Mouse (Mus musculus) midbrain, embryonic 11.5 days (tissue): ENCODE measurements at regions not wholly inside any gene's neighbourhood (a gene's known extent, or its start where the extent isn't known, plus 50 kb on each side); places are given as distances from the start of the nearest gene placed in this dataset.

Source experiments
- ATAC-seq: fragments of 200-750 bp; cut with Nextera tagmentation; 2 replicates; pipeline ENCODE4 v1.8.0; 2017; ENCODE audit warnings: moderate TSS enrichment, moderate library complexity; ENCODE audit not compliant: low FRiP score
- DNase-seq: peaks from one replicate; pipeline ENCODE4 v3.0.0; 2015; ENCODE audit warnings: low spot score; ENCODE audit errors: missing footprints
- H3K27ac ChIP-seq: fragments of 300-500 bp; sonication (generic); 2 replicates; pipeline ENCODE4 v1.5.1; 2014; ENCODE audit warnings: low read depth, low read length
- H3K27me3 ChIP-seq: fragments of 300-500 bp; sonication (generic); 2 replicates; pipeline ENCODE4 v1.6.1; 2014; ENCODE audit warnings: mild to moderate bottlenecking, low read length, moderate library complexity, mixed read lengths; ENCODE audit not compliant: control insufficient read depth, insufficient read depth
- H3K36me3 ChIP-seq: fragments of 300-500 bp; sonication (generic); 2 replicates; pipeline ENCODE4 v1.6.1; 2014; ENCODE audit warnings: mild to moderate bottlenecking, low read length, moderate library complexity, mixed read lengths; ENCODE audit not compliant: control insufficient read depth, insufficient read depth
- H3K4me1 ChIP-seq: fragments of 300-500 bp; sonication (generic); 2 replicates; pipeline ENCODE4 v1.6.1; 2014; ENCODE audit warnings: low read length; ENCODE audit not compliant: control insufficient read depth, insufficient read depth
- H3K4me2 ChIP-seq: fragments of 300-500 bp; sonication (generic); 2 replicates; pipeline ENCODE4 v1.6.1; 2014; ENCODE audit warnings: mild to moderate bottlenecking, moderate library complexity
- H3K4me3 ChIP-seq: fragments of 300-500 bp; sonication (generic); 2 replicates; pipeline ENCODE4 v1.5.1; 2014; ENCODE audit warnings: low read depth, low read length
- H3K9ac ChIP-seq: fragments of 300-500 bp; sonication (generic); 2 replicates; pipeline ENCODE4 v1.6.1; 2014; ENCODE audit warnings: low read length
- H3K9me3 ChIP-seq: fragments of 300-500 bp; sonication (generic); 2 replicates; pipeline ENCODE4 v1.6.1; 2016; ENCODE audit warnings: low read length; ENCODE audit not compliant: control insufficient read depth
- WGBS: fragments of 180-500 bp; shearing (Covaris S2); extraction: QIAGEN DNeasy Blood & Tissue Kit; methylation state at CpG from one replicate; pipeline ENCODE4 v1.1.7; 2014; 5-methylcytosine and 5-hydroxymethylcytosine counted together

GRCm38 (mm10) chr9:41229225-41229582 lies 67.7 kb upstream of the Ubash3b start:
- Histone ChIP-seq H3K36me3 (no peaks in the 10 kb centered on the region), H3K9ac (peak overlapping the region; percentile 74), H3K4me1 (peaks cover 15% of the 10 kb centered on the region), H3K9me3 (no peaks in the 10 kb centered on the region), H3K4me3 (peak overlapping the region; percentile 30; the same call in 1 of the 2 replicates), H3K27ac (peak overlapping the region; percentile 89), H3K4me2 (peak overlapping the region; percentile 51), H3K27me3 (no peaks in the 10 kb centered on the region)
- ATAC-seq, result no peak; the same call in 1 of the 2 replicates
- 8% methylated on average over 5 of the region's 5 CpGs for WGBS
- DNase-seq, result no peak

GRCm38 (mm10) chr9:41228425-41229224 lies 67.1 kb upstream of the Ubash3b start:
- Histone ChIP-seq H3K27me3 (no peaks in the 10 kb centered on the region), H3K4me2 (peak overlapping the region; percentile 51), H3K9me3 (no peaks in the 10 kb centered on the region), H3K27ac (peak overlapping the region; percentile 89), H3K4me1 (peaks cover 15% of the 10 kb centered on the region), H3K4me3 (peak overlapping the region; percentile 30; the same call in 1 of the 2 replicates), H3K9ac (peak overlapping the region; percentile 74), H3K36me3 (no peaks in the 10 kb centered on the region)
- ATAC-seq (peak; percentile 94), DNase-seq (peak; percentile 99)
- WGBS, result 5% methylated on average over 29 of the region's 29 CpGs

- Histone ChIP-seq H3K9ac (no peak overlapping the region), H3K4me1 (no peaks in the 10 kb centered on the region), H3K4me2 (no peak overlapping the region), H3K36me3 (no peaks in the 10 kb centered on the region), H3K4me3 (no peak overlapping the region), H3K27ac (no peak overlapping the region), H3K9me3 (no peaks in the 10 kb centered on the region), H3K27me3 (no peaks in the 10 kb centered on the region)
- DNase-seq (no peak), ATAC-seq (no peak)
- 65% methylated on average over 11 of the region's 11 CpGs for WGBS
These were observed 61.9 kb upstream of the Ubash3b start for GRCm38 (mm10) chr9:41223406-41223805.

- H3K4me1 ChIP-seq, result no peaks in the 10 kb centered on the region
- no peak overlapping the region for H3K4me2 ChIP-seq
- H3K9me3 ChIP-seq, result no peaks in the 10 kb centered on the region
- no peaks in the 10 kb centered on the region for H3K27me3 ChIP-seq
- ATAC-seq (no peak), DNase-seq (no peak)
- no peak overlapping the region for H3K27ac ChIP-seq
- no peak overlapping the region for H3K4me3 ChIP-seq
- WGBS, result 93% methylated on average over 16 of the region's 16 CpGs
- H3K9ac ChIP-seq, result no peak overlapping the region
- no peaks in the 10 kb centered on the region for H3K36me3 ChIP-seq
These were observed 61.0 kb upstream of the Ubash3b start for GRCm38 (mm10) chr9:41222346-41223015.

DNA sequence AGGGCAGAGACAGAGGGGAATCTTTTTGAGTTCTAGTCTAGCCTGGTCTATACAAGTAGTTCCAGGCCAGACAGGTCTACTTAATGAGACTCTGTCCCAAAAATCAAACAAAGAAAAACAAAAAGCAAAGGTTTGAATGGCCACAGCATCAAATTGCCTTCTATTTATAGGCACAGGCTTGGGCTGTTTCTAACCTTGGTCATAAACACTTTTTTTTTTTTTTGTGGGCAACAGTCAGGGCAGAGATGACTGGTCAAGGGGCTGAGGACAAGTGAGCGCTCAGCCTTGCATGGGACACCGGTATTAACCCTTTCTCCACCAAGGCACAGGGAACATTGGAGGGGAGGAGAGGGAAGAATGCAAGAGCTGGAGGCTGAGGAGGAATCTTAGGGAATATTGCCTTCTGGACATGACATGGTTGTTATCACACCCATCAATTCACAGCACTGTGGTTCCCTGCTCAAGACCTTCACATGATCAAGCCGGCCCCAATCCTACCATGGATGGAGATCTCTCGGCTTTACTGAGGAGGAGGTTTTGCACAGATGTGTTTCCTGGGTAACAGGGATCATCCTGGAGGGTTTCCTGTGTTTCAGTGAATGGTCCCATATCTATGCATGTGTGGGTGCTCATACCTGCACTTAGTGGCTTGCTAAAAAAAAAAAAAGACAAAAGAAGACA lies 59.8 kb upstream of the Ubash3b start:
- ATAC-seq (no peak), DNase-seq (no peak)
- Histone ChIP-seq H3K36me3 (no peaks in the 10 kb centered on the region), H3K4me2 (no peak overlapping the region), H3K4me3 (no peak overlapping the region), H3K9ac (no peak overlapping the region), H3K4me1 (no peaks in the 10 kb centered on the region), H3K27me3 (no peaks in the 10 kb centered on the region), H3K27ac (no peak overlapping the region), H3K9me3 (no peaks in the 10 kb centered on the region)
- 88% methylated on average over 4 of the region's 4 CpGs for WGBS

DNA sequence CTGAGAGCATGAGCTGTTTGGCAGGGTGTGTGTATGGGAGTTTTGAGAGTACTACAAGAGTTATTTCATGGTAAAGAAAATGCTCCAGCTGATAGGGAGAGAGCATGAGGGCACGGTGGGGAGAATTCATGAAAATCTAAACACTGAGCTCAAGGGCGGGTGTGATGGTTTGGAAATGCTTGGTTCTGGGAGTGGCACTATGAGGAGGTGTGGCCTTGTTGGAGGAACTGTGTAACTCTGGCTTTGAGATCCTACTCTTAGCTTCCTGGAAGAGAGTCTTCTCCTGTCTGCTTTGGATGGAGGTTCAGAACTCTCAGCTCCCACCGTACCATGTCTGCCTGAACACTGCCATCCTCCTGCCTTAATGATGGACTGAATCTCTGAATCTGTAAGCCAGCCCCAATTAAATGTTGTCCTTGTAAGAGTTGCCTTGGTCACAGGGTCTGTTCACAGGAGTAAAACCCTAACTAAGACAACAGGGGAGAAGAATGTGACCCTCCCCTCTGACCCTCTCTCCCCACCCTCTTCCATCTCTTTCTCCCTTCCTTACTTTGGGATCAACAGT lies 58.7 kb upstream of the Ubash3b start:
- Histone ChIP-seq H3K4me3 (no peak overlapping the region), H3K9ac (no peak overlapping the region), H3K27ac (no peak overlapping the region), H3K9me3 (no peaks in the 10 kb centered on the region), H3K36me3 (no peaks in the 10 kb centered on the region), H3K27me3 (no peaks in the 10 kb centered on the region), H3K4me1 (no peaks in the 10 kb centered on the region), H3K4me2 (no peak overlapping the region)
- DNase-seq (no peak), ATAC-seq (no peak)
- 95% methylated on average over 3 of the region's 3 CpGs for WGBS

DNA sequence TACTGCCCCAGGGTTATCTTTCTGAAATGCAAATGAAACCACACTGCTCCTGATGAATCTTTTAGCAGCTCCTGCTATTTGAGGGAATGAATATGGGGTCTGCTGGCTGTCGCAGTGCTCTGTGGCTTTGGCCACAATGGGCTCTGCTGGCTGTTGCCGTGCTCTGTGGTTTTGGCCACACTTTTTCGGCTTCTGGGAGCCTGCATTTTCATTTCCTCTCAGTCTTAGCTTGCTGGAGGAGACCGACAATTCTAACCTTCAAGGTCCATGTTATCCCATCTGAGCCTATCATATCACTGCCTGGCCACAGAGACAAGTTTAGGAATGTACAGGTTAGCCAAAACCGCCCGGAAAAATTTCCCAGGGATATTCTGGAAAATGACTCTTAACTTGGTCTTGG lies 57.2 kb upstream of the Ubash3b start:
- Histone ChIP-seq H3K27ac (no peak overlapping the region), H3K36me3 (no peaks in the 10 kb centered on the region), H3K9me3 (no peaks in the 10 kb centered on the region), H3K9ac (no peak overlapping the region), H3K4me2 (no peak overlapping the region), H3K4me1 (no peaks in the 10 kb centered on the region), H3K27me3 (no peaks in the 10 kb centered on the region), H3K4me3 (no peak overlapping the region)
- 91% methylated on average over 6 of the region's 6 CpGs for WGBS
- DNase-seq (no peak), ATAC-seq (no peak)

- no peaks in the 10 kb centered on the region for H3K27me3 ChIP-seq
- DNase-seq, result no peak
- no peak overlapping the region for H3K4me3 ChIP-seq
- no peaks in the 10 kb centered on the region for H3K36me3 ChIP-seq
- H3K4me1 ChIP-seq, result peaks cover 15% of the 10 kb centered on the region
- H3K27ac ChIP-seq, result no peak overlapping the region
- H3K9ac ChIP-seq, result no peak overlapping the region
- WGBS, result 54% methylated on average over 3 of the region's 3 CpGs
- no peak overlapping the region for H3K4me2 ChIP-seq
- no peaks in the 10 kb centered on the region for H3K9me3 ChIP-seq
- ATAC-seq, result no peak
These were observed 54.8 kb upstream of the Ubash3b start for GRCm38 (mm10) chr9:41216248-41216647.

DNA sequence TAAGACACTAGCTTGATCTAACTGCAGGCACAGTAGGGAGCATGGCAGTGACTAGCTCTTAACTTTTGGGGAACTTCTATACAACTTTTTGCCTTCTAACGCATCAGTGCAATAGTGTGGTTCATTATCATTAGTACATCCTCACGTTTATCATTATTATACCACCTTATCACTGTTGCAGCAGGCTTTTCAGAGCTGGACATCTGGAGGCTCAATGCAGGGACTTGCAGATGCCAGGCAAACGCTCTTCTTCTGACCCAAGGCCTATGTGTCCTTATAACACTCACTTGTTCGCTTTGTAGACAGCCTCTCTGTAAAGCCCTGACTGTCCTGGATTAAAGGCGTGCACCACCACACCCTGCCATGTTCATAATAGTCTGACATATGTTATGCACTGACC lies 53.5 kb upstream of the Ubash3b start:
- peaks cover 15% of the 10 kb centered on the region for H3K4me1 ChIP-seq

More for the DNA sequence above, 53.5 kb upstream of the Ubash3b start:
- no peaks in the 10 kb centered on the region for H3K9me3 ChIP-seq
- H3K4me2 ChIP-seq, result no peak overlapping the region
- no peak overlapping the region for H3K4me3 ChIP-seq
- H3K9ac ChIP-seq, result no peak overlapping the region
- DNase-seq, result no peak
- WGBS, result 92% methylated on average over 5 of the region's 5 CpGs
- no peaks in the 10 kb centered on the region for H3K27me3 ChIP-seq
- no peak for ATAC-seq
- no peaks in the 10 kb centered on the region for H3K36me3 ChIP-seq
- H3K27ac ChIP-seq, result no peak overlapping the region
